Mouse (Mus musculus) bone marrow, adult 2 months (tissue): ENCODE results near the gene Agxt.
A peak's percentile ranks its signal among the peaks of the same experiment; 100 is the strongest.

Experiments used
- CTCF ChIP-seq: fragments of 200-500 bp; IDR thresholded peaks from 2 replicates; pipeline ENCODE4 v1.5.1; 2011; ENCODE audit warnings: low read length, control low read depth; ENCODE audit not compliant: control insufficient read depth, insufficient read depth
- POLR2A ChIP-seq: fragments of 200-500 bp; IDR thresholded peaks from 2 replicates; pipeline ENCODE4 v1.6.1; 2011; ENCODE audit warnings: low read depth, mild to moderate bottlenecking, control low read depth, low read length, borderline replicate concordance; ENCODE audit not compliant: control insufficient read depth

DNA sequence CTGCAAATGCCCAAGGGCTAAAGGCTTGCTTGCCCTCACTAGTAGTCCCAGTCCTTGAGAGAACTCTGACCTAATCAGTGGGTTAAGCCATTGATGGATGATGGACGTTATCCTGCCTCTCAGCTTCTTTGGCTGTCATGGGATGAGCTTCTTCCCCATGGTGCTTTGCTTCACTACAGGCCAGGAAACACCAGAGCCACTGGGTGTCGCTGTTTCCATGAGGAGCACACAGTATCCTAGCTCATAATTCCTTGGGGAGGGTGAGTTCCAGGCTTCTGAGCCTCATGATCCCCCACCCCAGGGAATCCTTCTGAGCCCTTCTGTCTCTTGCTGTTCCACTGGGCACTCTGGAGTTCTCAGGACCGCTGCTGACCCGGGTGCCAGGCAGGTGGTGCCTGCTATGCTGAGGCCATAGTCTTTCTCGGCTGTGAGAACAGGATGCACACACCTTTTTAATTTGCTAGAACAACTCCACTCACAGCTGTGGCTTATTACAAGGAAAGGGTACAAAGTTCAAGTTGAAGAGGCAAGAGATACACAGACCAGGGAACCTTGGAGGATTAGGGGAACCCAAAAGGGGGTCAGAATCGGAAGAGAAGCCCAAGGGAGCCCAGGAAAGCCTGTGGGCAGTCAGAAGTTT is 6.2 kb upstream of the Agxt start:
- TF ChIP-seq CTCF, result peak; percentile 35; the same call in 1 of the 2 replicates
- TF ChIP-seq POLR2A, result no peak
